Mouse (Mus musculus) midbrain, embryonic 12.5 days (tissue): ENCODE data around the gene Tmem108. TPM values are rescaled to one million over a fixed set of nuclear protein-coding genes. Genes with fewer than 3 reads are reported as not detected.

Source experiments
- ATAC-seq: fragments of 200-750 bp; cut with Nextera tagmentation; 2 replicates; pipeline ENCODE4 v1.8.0; 2017; ENCODE audit warnings: low read depth, moderate TSS enrichment, moderate library complexity; ENCODE audit not compliant: low FRiP score
- H3K27ac ChIP-seq: fragments of 300-500 bp; sonication (generic); replicated peaks from 2 replicates; pipeline ENCODE4 v1.5.1; 2016; ENCODE audit warnings: mild to moderate bottlenecking
- H3K27me3 ChIP-seq: fragments of 300-500 bp; sonication (generic); 2 replicates; pipeline ENCODE4 v1.6.1; 2016; ENCODE audit warnings: mild to moderate bottlenecking
- H3K36me3 ChIP-seq: fragments of 300-500 bp; sonication (generic); 2 replicates; pipeline ENCODE4 v1.6.1; 2016
- H3K4me1 ChIP-seq: fragments of 300-500 bp; sonication (generic); 2 replicates; pipeline ENCODE4 v1.6.1; 2016
- H3K4me2 ChIP-seq: fragments of 300-500 bp; sonication (generic); replicated peaks from 2 replicates; pipeline ENCODE4 v1.6.1; 2016; ENCODE audit warnings: mild to moderate bottlenecking, moderate library complexity
- H3K4me3 ChIP-seq: fragments of 300-500 bp; sonication (generic); 2 replicates; pipeline ENCODE4 v1.5.1; 2016; ENCODE audit warnings: mild to moderate bottlenecking
- H3K9ac ChIP-seq: fragments of 300-500 bp; sonication (generic); replicated peaks from 2 replicates; pipeline ENCODE4 v1.6.1; 2016; ENCODE audit warnings: mild to moderate bottlenecking, moderate library complexity
- H3K9me3 ChIP-seq: fragments of 300-500 bp; sonication (generic); 2 replicates; pipeline ENCODE4 v1.6.1; 2016; ENCODE audit warnings: mild to moderate bottlenecking
- WGBS: fragments of 180-500 bp; shearing (Covaris S2); methylation state at CpG from one replicate; pipeline ENCODE4 v1.1.7; 2016; 5-methylcytosine and 5-hydroxymethylcytosine counted together
- polyA plus RNA-seq: library from polyadenylated mRNA; unstranded; fragments of >200 nt; fragmentation: Nextera tagmentation; extraction: Ambion mirVana; gene quantifications from 2 replicates; pipeline ENCODE4 v1.2.1, GENCODE M21; 2016

Gene Tmem108
- polyA plus RNA-seq, 1 experiment from 2014 or later = 14.0 TPM

GRCm38 (mm10) chr9:103623560-103624316 is 137.9 kb downstream of the Tmem108 start:
- peaks cover 6% of the 10 kb centered on the region for H3K4me1 ChIP-seq
- H3K36me3 ChIP-seq = no peaks in the 10 kb centered on the region
- no peak for ATAC-seq
- no peak overlapping the region for H3K9ac ChIP-seq
- WGBS = 75% methylated on average over 19 of the region's 19 CpGs
- peaks cover 20% of the 10 kb centered on the region for H3K27me3 ChIP-seq
- no peak overlapping the region for H3K4me2 ChIP-seq
- H3K9me3 ChIP-seq = no peaks in the 10 kb centered on the region
- no peak overlapping the region for H3K27ac ChIP-seq
- no peak overlapping the region for H3K4me3 ChIP-seq

GRCm38 (mm10) chr9:103622988-103623387 is 138.6 kb downstream of the Tmem108 start:
- Histone ChIP-seq H3K9ac (no peak overlapping the region), H3K9me3 (no peaks in the 10 kb centered on the region), H3K27ac (no peak overlapping the region), H3K36me3 (no peaks in the 10 kb centered on the region), H3K4me2 (no peak overlapping the region), H3K4me3 (no peak overlapping the region), H3K27me3 (peaks cover 20% of the 10 kb centered on the region), H3K4me1 (no peaks in the 10 kb centered on the region)
- 89% methylated on average over 5 of the region's 5 CpGs for WGBS
- no peak for ATAC-seq

- 97% methylated on average over 2 of the region's 2 CpGs for WGBS
- no peak for ATAC-seq
- Histone ChIP-seq H3K27ac (no peak overlapping the region), H3K4me3 (no peak overlapping the region), H3K4me2 (no peak overlapping the region), H3K27me3 (peaks cover 11% of the 10 kb centered on the region), H3K9ac (no peak overlapping the region), H3K36me3 (no peaks in the 10 kb centered on the region), H3K9me3 (no peaks in the 10 kb centered on the region), H3K4me1 (no peaks in the 10 kb centered on the region)
Measured at GRCm38 (mm10) chr9:103621870-103622269, 139.8 kb downstream of the Tmem108 start.

GRCm38 (mm10) chr9:103620517-103621212 is 141.0 kb downstream of the Tmem108 start:
- ATAC-seq = no peak
- 91% methylated on average over 8 of the region's 8 CpGs for WGBS
- H3K4me2 ChIP-seq = no peak overlapping the region

GRCm38 (mm10) chr9:103614260-103614659 is 147.4 kb downstream of the Tmem108 start:
- no peak overlapping the region for H3K9ac ChIP-seq
- WGBS = 90% methylated on average over 4 of the region's 4 CpGs
- H3K4me3 ChIP-seq = no peak overlapping the region
- H3K27ac ChIP-seq = no peak overlapping the region
- H3K4me1 ChIP-seq = no peaks in the 10 kb centered on the region
- ATAC-seq = no peak
- H3K4me2 ChIP-seq = no peak overlapping the region
- no peaks in the 10 kb centered on the region for H3K27me3 ChIP-seq
- H3K36me3 ChIP-seq = no peaks in the 10 kb centered on the region
- peaks cover 12% of the 10 kb centered on the region for H3K9me3 ChIP-seq

More at GRCm38 (mm10) chr9:103620517-103621212, 141.0 kb downstream of the Tmem108 start:
- Histone ChIP-seq H3K36me3 (no peaks in the 10 kb centered on the region), H3K9me3 (peaks cover 7% of the 10 kb centered on the region), H3K27me3 (peaks cover 7% of the 10 kb centered on the region; the same call in 1 of the 2 replicates), H3K4me3 (no peak overlapping the region), H3K27ac (no peak overlapping the region), H3K9ac (no peak overlapping the region), H3K4me1 (no peaks in the 10 kb centered on the region)

- H3K4me2 ChIP-seq = no peak overlapping the region
- H3K4me1 ChIP-seq = peaks cover 4% of the 10 kb centered on the region; the same call in 1 of the 2 replicates
- no peaks in the 10 kb centered on the region for H3K27me3 ChIP-seq
- no peak overlapping the region for H3K4me3 ChIP-seq
- peaks cover 6% of the 10 kb centered on the region; the same call in 1 of the 2 replicates for H3K9me3 ChIP-seq
- no peaks in the 10 kb centered on the region for H3K36me3 ChIP-seq
- ATAC-seq = no peak
- no peak overlapping the region for H3K9ac ChIP-seq
- WGBS = 82% methylated on average over 13 of the region's 13 CpGs
- H3K27ac ChIP-seq = no peak overlapping the region
Measured at GRCm38 (mm10) chr9:103608161-103609058, 153.2 kb downstream of the Tmem108 start.

GRCm38 (mm10) chr9:103606056-103606455 is 155.6 kb downstream of the Tmem108 start:
- no peak for ATAC-seq
- no peak overlapping the region for H3K27ac ChIP-seq
- no peak overlapping the region for H3K4me3 ChIP-seq
- H3K9ac ChIP-seq = no peak overlapping the region
- no peak overlapping the region for H3K4me2 ChIP-seq
- H3K4me1 ChIP-seq = peaks cover 4% of the 10 kb centered on the region; the same call in 1 of the 2 replicates
- no peaks in the 10 kb centered on the region for H3K27me3 ChIP-seq
- 85% methylated on average over 1 of the region's 1 CpGs for WGBS
- peaks cover under 1% of the 10 kb centered on the region; the same call in 1 of the 2 replicates for H3K9me3 ChIP-seq
- no peaks in the 10 kb centered on the region for H3K36me3 ChIP-seq

- H3K36me3 ChIP-seq = no peaks in the 10 kb centered on the region
- peaks cover 4% of the 10 kb centered on the region; the same call in 1 of the 2 replicates for H3K4me1 ChIP-seq
- no peak overlapping the region for H3K27ac ChIP-seq
- ATAC-seq = no peak
- no peak overlapping the region for H3K4me3 ChIP-seq
- WGBS = 82% methylated on average over 6 of the region's 6 CpGs
- H3K4me2 ChIP-seq = no peak overlapping the region
- H3K9me3 ChIP-seq = no peaks in the 10 kb centered on the region
- H3K9ac ChIP-seq = no peak overlapping the region
- H3K27me3 ChIP-seq = no peaks in the 10 kb centered on the region
Measured at GRCm38 (mm10) chr9:103603792-103604191, 157.8 kb downstream of the Tmem108 start.

GRCm38 (mm10) chr9:103601878-103602277 is 159.8 kb downstream of the Tmem108 start:
- H3K9me3 ChIP-seq = 0 out of 2 replicates have a peak, but pooled peaks cover 4% of the 10 kb centered on the region
- no peak overlapping the region for H3K9ac ChIP-seq
- no peak for ATAC-seq
- H3K27me3 ChIP-seq = peaks cover 3% of the 10 kb centered on the region; the same call in 1 of the 2 replicates
- H3K4me2 ChIP-seq = no peak overlapping the region
- 90% methylated on average over 4 of the region's 4 CpGs for WGBS
- H3K36me3 ChIP-seq = no peaks in the 10 kb centered on the region
- no peak overlapping the region for H3K27ac ChIP-seq
- H3K4me1 ChIP-seq = no peaks in the 10 kb centered on the region
- no peak overlapping the region for H3K4me3 ChIP-seq

GRCm38 (mm10) chr9:103600834-103601233 is 160.8 kb downstream of the Tmem108 start:
- 0 out of 2 replicates have a peak, but pooled peaks cover 6% of the 10 kb centered on the region for H3K9me3 ChIP-seq
- no peaks in the 10 kb centered on the region for H3K4me1 ChIP-seq
- H3K36me3 ChIP-seq = no peaks in the 10 kb centered on the region
- no peak overlapping the region for H3K4me2 ChIP-seq
- H3K27ac ChIP-seq = no peak overlapping the region
- H3K9ac ChIP-seq = no peak overlapping the region
- peaks cover 3% of the 10 kb centered on the region; the same call in 1 of the 2 replicates for H3K27me3 ChIP-seq
- 58% methylated on average over 3 of the region's 3 CpGs for WGBS
- no peak for ATAC-seq
- H3K4me3 ChIP-seq = no peak overlapping the region

- no peak overlapping the region for H3K9ac ChIP-seq
Measured at GRCm38 (mm10) chr9:103599908-103600307, 161.7 kb downstream of the Tmem108 start.

More at GRCm38 (mm10) chr9:103599908-103600307, 161.7 kb downstream of the Tmem108 start:
- no peak for ATAC-seq
- H3K4me2 ChIP-seq = no peak overlapping the region
- peaks cover 9% of the 10 kb centered on the region for H3K4me1 ChIP-seq
- peaks cover 3% of the 10 kb centered on the region; the same call in 1 of the 2 replicates for H3K27me3 ChIP-seq
- WGBS = 84% methylated on average over 3 of the region's 3 CpGs
- no peaks in the 10 kb centered on the region for H3K36me3 ChIP-seq
- no peak overlapping the region for H3K27ac ChIP-seq
- H3K9me3 ChIP-seq = 0 out of 2 replicates have a peak, but pooled peaks cover 6% of the 10 kb centered on the region
- H3K4me3 ChIP-seq = no peak overlapping the region
